Mouse (Mus musculus): ENCODE measurements around the gene Tmod3.
A peak's percentile ranks its signal among the peaks of the same experiment; 100 is the strongest.

The Tmod3 gene

GRCm38 (mm10) chr9:75559512-75560012, at the start of gene Tmod3:
Gene Tmod3 (minus strand): TSS chr9:75559657.
- DNase-seq (ENCODE audit: low spot score in 2 of 2), result peak; percentile 95 to 97

- no peak for DNase-seq (ENCODE audit: low spot score in 2 of 2)
These were observed 48.0 kb upstream of the Tmod3 start for GRCm38 (mm10) chr9:75607496-75607895.

GRCm38 (mm10) chr9:75601510-75601909, 42.1 kb upstream of the Tmod3 start:
- no peak for DNase-seq (ENCODE audit: low spot score in 2 of 2)

- DNase-seq (ENCODE audit: low spot score in 2 of 2), result no peak
These were observed 40.9 kb upstream of the Tmod3 start for GRCm38 (mm10) chr9:75600166-75600934.

GRCm38 (mm10) chr9:75599191-75599841, 39.9 kb upstream of the Tmod3 start:
- no peak for DNase-seq (ENCODE audit: low spot score in 2 of 2)

GRCm38 (mm10) chr9:75597596-75597995, 38.1 kb upstream of the Tmod3 start:
- no peak for DNase-seq (ENCODE audit: low spot score in 2 of 2)

- DNase-seq (ENCODE audit: low spot score in 2 of 2), result no peak
These were observed 37.6 kb upstream of the Tmod3 start for GRCm38 (mm10) chr9:75597036-75597435.

GRCm38 (mm10) chr9:75593481-75593880, 34.0 kb upstream of the Tmod3 start:
- no peak for DNase-seq (ENCODE audit: low spot score in 2 of 2)

- DNase-seq (ENCODE audit: low spot score in 2 of 2), result no peak
These were observed 30.7 kb upstream of the Tmod3 start for GRCm38 (mm10) chr9:75589850-75590790.

GRCm38 (mm10) chr9:75581694-75582350, 22.4 kb upstream of the Tmod3 start:
- DNase-seq (ENCODE audit: low spot score in 2 of 2), result no peak

GRCm38 (mm10) chr9:75579321-75579720, 19.9 kb upstream of the Tmod3 start:
- DNase-seq (ENCODE audit: low spot score in 2 of 2), result no peak

GRCm38 (mm10) chr9:75571036-75571942, 11.8 kb upstream of the Tmod3 start:
- no peak for DNase-seq (ENCODE audit: low spot score in 2 of 2)

GRCm38 (mm10) chr9:75568399-75568798, 8.9 kb upstream of the Tmod3 start:
- peak; percentile 26 to 29 for DNase-seq (ENCODE audit: low spot score in 2 of 2)

- no peak for DNase-seq (ENCODE audit: low spot score in 2 of 2)
These were observed 5.4 kb upstream of the Tmod3 start for GRCm38 (mm10) chr9:75564892-75565291.

GRCm38 (mm10) chr9:75563622-75564021, 4.2 kb upstream of the Tmod3 start:
- DNase-seq (ENCODE audit: low spot score in 2 of 2), result no peak

GRCm38 (mm10) chr9:75563176-75563575, 3.7 kb upstream of the Tmod3 start:
- no peak for DNase-seq (ENCODE audit: low spot score in 2 of 2)

- DNase-seq (ENCODE audit: low spot score in 2 of 2), result no peak
These were observed 1.7 kb upstream of the Tmod3 start for GRCm38 (mm10) chr9:75561040-75561669.

- DNase-seq (ENCODE audit: low spot score in 2 of 2), result no peak
These were observed 896 bp upstream of the Tmod3 start for GRCm38 (mm10) chr9:75560353-75560752.

- peak in 1 of 2 experiments; percentile 33 for DNase-seq (ENCODE audit: low spot score in 2 of 2)
These were observed 495 bp downstream of the Tmod3 start for GRCm38 (mm10) chr9:75558812-75559511.

Data from spleen, postnatal 36 days (tissue).